Mouse (Mus musculus): Measurements from ENCODE around the gene Pif1. TPM values are rescaled to one million over a fixed set of nuclear protein-coding genes. Genes with fewer than 3 reads are reported as not detected.

Pif1 gene
- polyA plus RNA-seq, 1 experiment from 2014 or later: 17.4 TPM

DNA sequence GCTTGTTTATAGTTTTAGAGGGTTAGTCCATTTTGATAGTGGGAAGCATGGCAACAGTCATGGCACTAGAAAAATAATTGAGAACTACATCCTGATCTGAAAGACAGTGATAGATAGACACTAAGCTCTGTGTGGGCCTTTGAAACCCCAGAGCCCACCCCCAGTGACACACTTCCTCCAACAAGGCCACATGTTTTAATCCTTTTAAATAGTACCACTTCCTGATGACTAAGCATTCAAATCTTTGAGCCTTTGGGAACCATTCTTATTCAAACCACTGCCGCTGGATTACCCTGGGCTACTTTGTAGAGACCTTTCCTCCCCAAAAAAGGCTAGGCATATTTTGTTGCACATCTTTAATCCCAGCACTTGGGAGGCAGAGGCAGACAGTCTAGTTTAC is 48.8 kb downstream of the Pif1 start:
- no peak for DNase-seq (ENCODE audit: low spot score)

DNA sequence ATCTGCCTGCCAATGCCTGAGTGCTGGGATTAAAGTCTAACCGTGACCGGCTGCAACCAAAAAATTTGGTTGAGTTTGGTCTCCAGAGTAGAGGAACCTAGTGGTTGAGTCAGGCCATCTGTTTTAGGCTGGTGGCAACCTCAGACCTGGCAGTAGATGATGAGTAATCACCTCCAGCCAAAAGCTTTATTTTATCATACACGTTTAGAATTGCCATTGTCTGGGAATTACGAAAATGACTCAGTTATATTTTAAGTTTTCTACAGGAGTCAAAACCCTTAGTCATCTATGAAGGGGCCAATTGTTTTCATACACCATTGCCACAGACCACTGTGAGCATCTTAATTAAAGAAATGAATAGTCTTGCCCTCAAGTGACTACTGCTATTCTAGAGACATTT is 50.0 kb downstream of the Pif1 start:
- no peak for DNase-seq (ENCODE audit: low spot score)

DNA sequence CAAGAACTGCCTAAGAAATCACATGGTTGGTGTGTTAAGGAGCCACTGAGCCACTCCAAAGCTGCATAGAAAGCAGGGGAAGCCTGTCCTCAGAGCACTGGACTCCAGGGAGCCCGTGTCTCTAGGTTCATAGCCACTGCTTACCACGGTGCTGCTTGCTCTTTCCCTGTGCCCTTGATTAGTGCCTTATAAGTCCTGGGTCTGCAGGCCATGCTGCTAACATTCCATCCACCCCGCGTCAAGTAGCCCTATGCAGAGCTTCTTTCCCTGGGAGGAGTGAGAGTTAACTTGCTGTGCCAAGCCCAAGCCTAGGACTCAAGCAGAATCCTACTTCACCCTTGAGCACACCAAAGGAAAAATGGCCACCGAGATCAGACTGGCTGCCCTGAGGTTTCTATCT is 52.1 kb downstream of the Pif1 start:
- DNase-seq (ENCODE audit: low spot score): no peak

DNA sequence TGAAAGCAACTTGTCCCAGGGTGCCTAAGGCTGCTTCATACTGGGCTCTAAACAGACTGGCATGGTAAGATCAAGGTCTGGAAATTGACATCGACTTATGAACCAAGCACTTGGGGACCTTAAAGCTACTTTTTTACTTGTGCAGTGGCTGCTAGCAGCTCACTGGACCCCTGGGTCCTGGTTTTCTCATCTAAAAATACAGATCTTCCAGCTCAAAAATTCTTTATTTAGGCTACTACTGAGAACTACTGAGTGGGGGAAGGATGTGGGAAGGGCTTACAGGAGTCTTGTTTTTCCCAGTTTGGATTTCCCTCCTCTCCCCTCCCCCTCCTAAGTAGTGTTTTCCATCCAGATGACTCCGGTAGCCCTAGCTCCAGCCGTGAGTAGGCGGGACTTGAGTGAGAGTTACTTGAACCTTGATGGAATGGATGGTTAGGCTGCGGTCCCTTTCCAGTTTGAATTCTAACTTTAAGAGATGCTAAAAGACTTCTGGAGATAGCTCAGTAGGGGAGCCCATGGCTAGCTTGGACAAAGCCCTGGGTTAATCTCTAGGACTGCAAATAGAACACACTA is 54.0 kb downstream of the Pif1 start:
- no peak for DNase-seq (ENCODE audit: low spot score)

DNA sequence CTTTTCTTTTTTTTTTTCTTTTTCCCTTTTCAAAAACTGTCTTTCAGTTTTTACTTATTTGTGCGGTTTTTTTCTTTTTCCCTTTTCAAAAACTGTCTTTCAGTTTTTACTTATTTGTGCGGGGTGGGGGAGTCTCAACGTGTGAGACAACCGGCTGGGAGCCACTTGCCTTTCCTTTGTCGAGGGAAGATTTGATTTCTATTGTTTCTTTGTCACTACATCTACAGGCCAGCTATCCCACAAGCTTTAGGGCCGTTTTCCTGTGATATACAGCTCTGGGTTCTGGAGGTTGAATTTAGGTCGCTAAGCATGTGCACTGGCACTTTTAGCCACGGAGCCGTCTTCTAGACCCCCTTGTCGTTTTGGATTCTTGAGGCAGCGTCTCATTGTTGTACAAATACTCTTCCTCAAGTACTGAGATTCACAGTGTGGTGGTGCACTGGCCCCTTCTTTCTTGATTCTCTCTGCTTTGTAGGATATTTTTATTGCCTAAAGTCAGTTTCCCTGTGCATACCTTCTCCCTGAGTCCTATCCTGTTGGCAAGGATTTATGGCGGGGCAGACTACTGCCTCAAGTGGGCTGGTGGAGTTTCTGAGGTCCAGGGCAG is 54.6 kb downstream of the Pif1 start:
- no peak for DNase-seq (ENCODE audit: low spot score)

DNA sequence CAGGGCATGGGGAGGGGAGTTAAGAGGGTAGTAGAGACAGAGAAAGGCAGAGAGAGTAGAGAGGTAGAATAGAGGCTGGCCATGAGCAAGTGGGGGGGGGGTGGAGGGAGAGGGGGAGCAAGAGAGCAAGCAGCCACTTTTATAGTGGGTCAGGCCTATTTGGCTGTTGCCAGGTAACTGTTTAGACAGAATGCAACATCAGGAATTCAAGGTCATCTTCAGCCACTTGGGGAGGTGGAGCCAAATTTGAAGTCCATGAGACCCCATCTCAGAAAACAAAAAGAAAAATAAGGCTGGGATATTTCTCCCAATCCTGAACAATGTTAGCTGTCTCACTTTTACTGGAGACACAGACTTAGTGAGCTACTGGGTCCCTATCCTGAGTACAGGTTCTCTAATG is 55.6 kb downstream of the Pif1 start:
- no peak for DNase-seq (ENCODE audit: low spot score)

DNA sequence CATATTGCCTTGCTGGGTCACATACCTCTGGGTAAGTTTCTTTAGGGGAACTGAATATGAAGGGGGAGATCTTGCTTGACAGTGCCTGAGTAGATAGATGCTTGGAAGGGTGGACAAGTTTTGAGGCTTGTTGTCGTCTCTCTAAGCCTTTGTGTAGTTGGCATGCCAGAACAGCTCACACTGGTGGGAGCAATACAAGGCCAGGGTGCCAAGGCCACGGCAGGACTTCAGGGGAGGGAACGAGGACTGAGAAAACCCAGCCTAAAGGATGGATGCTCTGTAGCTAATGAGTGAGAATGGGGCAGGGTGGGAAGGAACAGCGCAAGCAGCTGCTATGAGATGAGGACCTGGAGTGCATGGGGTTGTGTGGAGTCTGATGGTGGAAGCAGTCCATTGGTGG is 58.0 kb downstream of the Pif1 start:
- no peak for DNase-seq (ENCODE audit: low spot score)

Other genes with a start within 250 kb of the Pif1 start
- gene Pdcd7, start 241.1 kb upstream of the Pif1 start, polyA plus RNA-seq (2015; fragmentation: Nextera tagmentation; extraction: Ambion mirVana): 14.8 and 18.6 TPM in 2 replicates
- 0.12 and 0.22 TPM in 2 replicates for gene Ubap1l, start 226.1 kb upstream of the Pif1 start, polyA plus RNA-seq (2015; fragmentation: Nextera tagmentation; extraction: Ambion mirVana)
- gene Kbtbd13, start 195.5 kb upstream of the Pif1 start, polyA plus RNA-seq (2015; fragmentation: Nextera tagmentation; extraction: Ambion mirVana): 0.37 and 0.55 TPM in 2 replicates
- 2.0 and 2.2 TPM in 2 replicates for gene Rasl12, start 188.7 kb upstream of the Pif1 start, polyA plus RNA-seq (2015; fragmentation: Nextera tagmentation; extraction: Ambion mirVana)
- gene Slc51b, start 164.2 kb upstream of the Pif1 start, polyA plus RNA-seq (2015; fragmentation: Nextera tagmentation; extraction: Ambion mirVana): 0.21 TPM in 1 of 2 replicates, not detected in the other
- 19.5 and 23.5 TPM in 2 replicates for gene Mtfmt, start 151.4 kb upstream of the Pif1 start, polyA plus RNA-seq (2015; fragmentation: Nextera tagmentation; extraction: Ambion mirVana)
- 105 and 115 TPM in 2 replicates for gene Spg21, start 126.2 kb upstream of the Pif1 start, polyA plus RNA-seq (2015; fragmentation: Nextera tagmentation; extraction: Ambion mirVana)
- gene Ankdd1a, start 67.0 kb upstream of the Pif1 start, polyA plus RNA-seq (2015; fragmentation: Nextera tagmentation; extraction: Ambion mirVana): 0.12 TPM in 2 replicates
- gene Plekho2, start 7.1 kb upstream of the Pif1 start, polyA plus RNA-seq (2015; fragmentation: Nextera tagmentation; extraction: Ambion mirVana): 12.2 and 14.9 TPM in 2 replicates
- gene Rbpms2, start 42.5 kb downstream of the Pif1 start, polyA plus RNA-seq (2015; fragmentation: Nextera tagmentation; extraction: Ambion mirVana): 1.8 and 2.0 TPM in 2 replicates
- gene Oaz2, start 80.8 kb downstream of the Pif1 start, polyA plus RNA-seq (2015; fragmentation: Nextera tagmentation; extraction: Ambion mirVana): 113 and 118 TPM in 2 replicates
- gene Zfp609, start 240.4 kb downstream of the Pif1 start, polyA plus RNA-seq (2015; fragmentation: Nextera tagmentation; extraction: Ambion mirVana): 1.6 and 2.0 TPM in 2 replicates

Measured in thymus, postnatal 0 days (tissue).